Mouse (Mus musculus): ENCODE results near the gene Iqcc. TPM values are rescaled to one million over a fixed set of nuclear protein-coding genes. Genes with fewer than 3 reads are reported as not detected.

Gene Iqcc
- polyA plus RNA-seq, 1 experiment from 2014 or later, result 24.9 TPM

DNA sequence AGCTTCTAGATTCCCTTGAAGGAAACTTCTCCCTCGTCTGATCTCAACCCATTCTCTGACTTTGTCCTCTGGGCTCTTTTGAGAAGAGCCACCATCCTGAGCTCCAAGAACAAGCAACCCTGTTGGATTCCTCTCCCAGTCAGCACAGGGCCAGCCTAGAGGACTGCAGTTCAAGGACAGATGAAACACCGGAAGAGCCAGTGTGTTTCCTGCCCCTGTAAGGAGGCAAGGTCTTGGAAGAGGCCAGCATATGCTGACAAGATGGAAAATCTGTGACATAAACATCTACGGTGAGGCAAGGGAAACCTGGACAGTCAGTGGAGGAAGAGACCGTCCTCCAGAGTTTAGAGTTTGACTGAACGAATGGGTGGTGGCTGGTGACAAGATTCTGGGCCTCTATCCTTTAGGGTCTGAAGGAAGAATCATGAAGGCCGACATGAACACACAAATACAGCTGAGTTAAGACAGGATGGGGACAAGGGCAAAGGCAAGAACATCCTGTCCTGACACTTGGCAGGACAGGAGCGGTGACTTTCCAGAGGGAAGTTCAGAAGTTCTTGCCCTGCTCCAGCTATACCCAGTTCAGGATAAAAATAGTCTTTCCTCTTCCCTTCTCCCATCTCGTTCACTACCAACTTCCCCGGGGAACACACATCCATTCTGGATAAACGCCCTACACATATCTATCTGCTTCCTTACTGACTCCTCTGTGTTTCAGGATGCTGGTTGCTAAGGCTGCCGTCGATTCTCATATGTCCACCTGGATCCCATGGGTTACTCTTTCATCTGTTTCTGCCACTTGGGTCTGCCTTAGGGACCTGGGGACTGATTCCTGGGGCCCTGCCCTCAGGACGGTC lies 46.4 kb downstream of the Iqcc start:
- WGBS, result 73% methylated on average over 13 of the region's 13 CpGs
- no peak overlapping the region for H3K4me2 ChIP-seq (replicated peaks)
- H3K27me3 ChIP-seq (replicated peaks), result no peaks in the 10 kb centered on the region
- no peaks in the 10 kb centered on the region for H3K36me3 ChIP-seq
- H3K27ac ChIP-seq, result no peak overlapping the region
- ATAC-seq, result no peak
- H3K9ac ChIP-seq, result no peak overlapping the region
- H3K9me3 ChIP-seq, result no peaks in the 10 kb centered on the region
- H3K4me1 ChIP-seq (replicated peaks), result 0 out of 2 replicates have a peak, but pooled peaks cover 3% of the 10 kb centered on the region
- no peak overlapping the region for H3K4me3 ChIP-seq (replicated peaks)

DNA sequence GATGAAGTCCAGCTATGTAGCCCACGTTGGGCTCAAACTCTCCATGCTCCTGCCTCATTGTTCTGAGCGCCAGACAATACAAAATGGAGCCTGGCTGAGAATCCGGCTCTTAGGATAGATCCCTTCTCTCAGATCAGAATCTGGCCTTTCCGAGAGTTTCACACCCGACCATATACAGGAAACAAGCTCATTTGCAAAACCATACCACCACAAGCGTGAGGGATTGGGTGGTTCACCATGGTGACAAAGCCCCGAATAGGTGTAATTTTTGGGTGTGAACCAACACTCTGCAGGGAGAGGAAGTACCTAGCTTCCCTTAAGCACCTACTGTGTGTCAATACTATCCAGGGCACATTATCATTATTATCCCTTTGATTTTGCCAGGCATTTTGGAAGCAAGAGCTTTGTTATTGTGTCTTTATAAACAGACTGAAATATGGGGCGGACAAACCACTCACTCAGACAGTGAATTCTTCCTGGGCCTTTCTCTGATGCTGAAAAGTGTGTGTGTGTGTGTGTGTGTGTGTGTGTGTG lies 47.3 kb downstream of the Iqcc start:
- no peaks in the 10 kb centered on the region for H3K4me1 ChIP-seq (replicated peaks)
- no peaks in the 10 kb centered on the region for H3K27me3 ChIP-seq (replicated peaks)
- no peak overlapping the region for H3K9ac ChIP-seq
- H3K9me3 ChIP-seq, result no peaks in the 10 kb centered on the region
- no peak overlapping the region for H3K4me3 ChIP-seq (replicated peaks)
- ATAC-seq, result no peak
- 65% methylated on average over 8 of the region's 8 CpGs for whole genome bisulfite sequencing
- no peaks in the 10 kb centered on the region for H3K36me3 ChIP-seq
- no peak overlapping the region for H3K27ac ChIP-seq
- no peak overlapping the region for H3K4me2 ChIP-seq (replicated peaks)

DNA sequence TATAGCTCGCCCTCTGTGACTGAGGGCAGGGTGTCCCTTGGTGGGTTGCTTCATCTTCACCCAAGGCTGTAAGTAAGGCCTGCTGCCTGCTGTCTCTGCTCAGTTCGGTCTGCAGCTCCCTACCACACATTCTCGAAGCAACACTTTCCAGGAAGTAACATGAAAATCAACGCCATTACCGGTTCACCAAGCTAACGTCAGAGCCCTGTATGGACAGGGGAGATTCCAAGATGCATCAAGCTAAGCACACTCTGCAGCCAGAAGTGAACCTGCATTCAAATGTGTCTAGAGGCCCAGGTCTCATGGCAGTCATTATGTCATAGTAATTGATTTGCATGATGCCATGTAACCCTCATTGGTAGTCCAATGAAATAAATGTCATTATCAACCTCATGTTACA lies 48.9 kb downstream of the Iqcc start:
- 82% methylated on average over 6 of the region's 6 CpGs for WGBS
- Histone ChIP-seq H3K4me2 (replicated peaks) (no peak overlapping the region), H3K27ac (no peak overlapping the region), H3K4me1 (replicated peaks) (no peaks in the 10 kb centered on the region), H3K4me3 (replicated peaks) (no peak overlapping the region), H3K36me3 (no peaks in the 10 kb centered on the region), H3K9ac (no peak overlapping the region), H3K9me3 (no peaks in the 10 kb centered on the region), H3K27me3 (replicated peaks) (no peaks in the 10 kb centered on the region)
- no peak for ATAC-seq

DNA sequence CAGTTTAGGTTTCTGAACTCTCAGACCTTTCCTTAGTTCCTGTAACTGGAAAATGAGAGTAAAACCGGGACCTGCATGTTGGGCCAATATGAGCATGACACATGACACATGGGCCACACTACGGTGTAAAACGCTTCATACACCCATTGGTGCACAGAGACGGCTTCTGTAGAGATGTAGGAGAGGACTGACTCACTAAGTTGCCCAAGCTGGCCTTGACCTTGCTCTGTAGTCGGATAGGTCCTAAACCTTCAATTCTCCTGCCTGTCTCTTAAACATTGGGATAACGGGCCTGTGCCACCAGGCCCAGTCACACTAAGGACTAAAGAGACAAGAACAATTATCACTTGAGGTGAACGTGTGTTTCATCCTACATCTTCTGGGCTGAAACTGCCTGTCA lies 50.5 kb downstream of the Iqcc start:
- Histone ChIP-seq H3K4me1 (replicated peaks) (peaks cover 7% of the 10 kb centered on the region), H3K27me3 (replicated peaks) (no peaks in the 10 kb centered on the region), H3K27ac (no peak overlapping the region), H3K9me3 (no peaks in the 10 kb centered on the region), H3K9ac (no peak overlapping the region), H3K4me3 (replicated peaks) (no peak overlapping the region), H3K36me3 (no peaks in the 10 kb centered on the region), H3K4me2 (replicated peaks) (no peak overlapping the region)
- no peak for ATAC-seq
- WGBS, result 88% methylated on average over 7 of the region's 7 CpGs

DNA sequence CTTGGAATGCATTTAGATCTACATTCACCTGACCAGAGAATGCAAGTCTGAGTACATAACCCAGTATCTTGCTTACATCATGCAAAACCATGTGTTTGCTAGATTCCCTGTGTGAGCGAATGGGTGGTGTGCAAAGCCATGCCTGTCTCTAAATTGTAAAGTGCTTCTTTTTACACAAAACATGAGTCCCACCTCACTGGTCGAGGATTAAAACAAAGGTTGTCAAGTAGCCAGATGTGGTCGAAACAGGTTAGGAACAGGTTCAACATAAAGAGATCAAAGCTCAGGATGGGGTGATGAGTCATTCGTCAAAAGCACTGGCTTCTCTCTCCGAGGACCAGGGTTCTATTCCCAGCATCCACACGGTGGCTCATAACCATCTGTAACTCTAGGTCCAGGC lies 53.8 kb downstream of the Iqcc start:
- Histone ChIP-seq H3K4me1 (replicated peaks) (peaks cover 9% of the 10 kb centered on the region), H3K4me2 (replicated peaks) (no peak overlapping the region), H3K36me3 (no peaks in the 10 kb centered on the region), H3K27me3 (replicated peaks) (no peaks in the 10 kb centered on the region), H3K4me3 (replicated peaks) (no peak overlapping the region), H3K9ac (no peak overlapping the region), H3K27ac (no peak overlapping the region), H3K9me3 (no peaks in the 10 kb centered on the region)
- no peak for ATAC-seq
- WGBS, result 79% methylated on average over 6 of the region's 6 CpGs

Other genes with a start within 250 kb of the Iqcc start
- gene Zbtb8a, start 241.0 kb downstream of the Iqcc start, polyA plus RNA-seq (2015; fragmentation: Nextera tagmentation; extraction: Ambion mirVana), result 15.1 and 15.4 TPM in 2 replicates
- gene Zbtb8b, start 178.2 kb downstream of the Iqcc start, polyA plus RNA-seq (2015; fragmentation: Nextera tagmentation; extraction: Ambion mirVana), result 1.1 and 1.2 TPM in 2 replicates
- 22.1 and 24.9 TPM in 2 replicates for gene Bsdc1, start 157.5 kb downstream of the Iqcc start, polyA plus RNA-seq (2015; fragmentation: Nextera tagmentation; extraction: Ambion mirVana)
- not detected in 2 replicates for gene Tssk3, start 128.1 kb downstream of the Iqcc start, polyA plus RNA-seq (2015; fragmentation: Nextera tagmentation; extraction: Ambion mirVana)
- gene Fam229a, start 127.9 kb downstream of the Iqcc start, polyA plus RNA-seq (2015; fragmentation: Nextera tagmentation; extraction: Ambion mirVana), result not detected in 2 replicates
- 432 and 487 TPM in 2 replicates for gene Marcksl1, start 105.5 kb downstream of the Iqcc start, polyA plus RNA-seq (2015; fragmentation: Nextera tagmentation; extraction: Ambion mirVana)
- gene Hdac1, start 76.4 kb downstream of the Iqcc start, polyA plus RNA-seq (2015; fragmentation: Nextera tagmentation; extraction: Ambion mirVana), result 200 and 203 TPM in 2 replicates
- gene Lck, start 45.5 kb downstream of the Iqcc start, polyA plus RNA-seq (2015; fragmentation: Nextera tagmentation; extraction: Ambion mirVana), result 7.6 and 9.7 TPM in 2 replicates
- 3.0 and 3.3 TPM in 2 replicates for gene Fam167b, start 40.5 kb downstream of the Iqcc start, polyA plus RNA-seq (2015; fragmentation: Nextera tagmentation; extraction: Ambion mirVana)
- 270 and 281 TPM in 2 replicates for gene Eif3i, start 18.5 kb downstream of the Iqcc start, polyA plus RNA-seq (2015; fragmentation: Nextera tagmentation; extraction: Ambion mirVana)
- 170 and 198 TPM in 2 replicates for gene Tmem234, start 18.4 kb downstream of the Iqcc start, polyA plus RNA-seq (2015; fragmentation: Nextera tagmentation; extraction: Ambion mirVana)
- gene Dcdc2b, start 4.8 kb downstream of the Iqcc start, polyA plus RNA-seq (2015; fragmentation: Nextera tagmentation; extraction: Ambion mirVana), result 1.1 and 2.1 TPM in 2 replicates
- 37.9 and 44.4 TPM in 2 replicates for gene Ccdc28b, start 4.8 kb upstream of the Iqcc start, polyA plus RNA-seq (2015; fragmentation: Nextera tagmentation; extraction: Ambion mirVana)
- gene Txlna, start 22.0 kb upstream of the Iqcc start, polyA plus RNA-seq (2015; fragmentation: Nextera tagmentation; extraction: Ambion mirVana), result 57.4 and 60.8 TPM in 2 replicates
- 14.1 and 14.2 TPM in 2 replicates for gene Kpna6, start 53.7 kb upstream of the Iqcc start, polyA plus RNA-seq (2015; fragmentation: Nextera tagmentation; extraction: Ambion mirVana)
- gene Tmem39b, start 77.7 kb upstream of the Iqcc start, polyA plus RNA-seq (2015; fragmentation: Nextera tagmentation; extraction: Ambion mirVana), result 9.3 and 9.4 TPM in 2 replicates
- gene Khdrbs1, start 123.2 kb upstream of the Iqcc start, polyA plus RNA-seq (2015; fragmentation: Nextera tagmentation; extraction: Ambion mirVana), result 83.6 and 95.9 TPM in 2 replicates
- 307 and 411 TPM in 2 replicates for gene Ptp4a2, start 192.1 kb upstream of the Iqcc start, polyA plus RNA-seq (2015; fragmentation: Nextera tagmentation; extraction: Ambion mirVana)

Measured in intestine, embryonic 15.5 days (tissue).